21 mouse cellular contexts compared by ENCODE assay signal in genomic region chr2:31204677-31205076, GRCm38 (mm10). TPM values are rescaled to one million over a fixed set of nuclear protein-coding genes. Genes with fewer than 3 reads are reported as not detected.
DNase-seq lines count a peak whose midpoint lies in the region; ATAC-seq and TF ChIP-seq lines count a peak whose summit lies in the region.
"Had no signal": no experiment of that assay in that cellular context is flagged by ENCODE, and none has a peak within 500 bp of the region (broad histone marks: within the 10 kb centered on the region; RNA-seq: fewer than 3 reads in every experiment).

No protein-coding gene starts in this region.

- H3K36me3 ChIP-seq in heart, adult 2 months (ENCODE audit: control insufficient read depth, insufficient read depth, low read length), result no peaks in the 10 kb centered on the region
- H3K36me3 ChIP-seq in hindbrain, embryonic 11.5 days (ENCODE audit: control insufficient read depth, insufficient read depth, low read length), result no peaks in the 10 kb centered on the region
- H3K36me3 ChIP-seq in hindbrain, embryonic 14.5 days (replicated peaks; ENCODE audit: control insufficient read depth, insufficient read depth), result peaks cover 29% of the 10 kb centered on the region
- H3K36me3 ChIP-seq in heart, embryonic 13.5 days, result peaks cover 56% of the 10 kb centered on the region
- H3K36me3 ChIP-seq in heart, embryonic 15.5 days, result no peaks in the 10 kb centered on the region

- no peaks in the 10 kb centered on the region for H3K9me3 ChIP-seq in hindbrain, embryonic 11.5 days (ENCODE audit: control insufficient read depth, low read length)
- no peaks in the 10 kb centered on the region for H3K9me3 ChIP-seq in hindbrain, embryonic 14.5 days (ENCODE audit: control insufficient read depth, low read length)
- no peaks in the 10 kb centered on the region for H3K9me3 ChIP-seq in heart, embryonic 13.5 days
- no peaks in the 10 kb centered on the region for H3K9me3 ChIP-seq in heart, embryonic 15.5 days (replicated peaks)
- H3K9me3 ChIP-seq: embryonic facial prominence, embryonic 15.5 days; forebrain, embryonic 15.5 days; hindbrain, embryonic 12.5 days; intestine, embryonic 15.5 days had no signal

- no peak for TF ChIP-seq POLR2A in heart, adult 2 months (IDR thresholded peaks at IDR 0.05; ENCODE audit: insufficient read depth, low read depth, low read length)

- H3K4me2 ChIP-seq in hindbrain, embryonic 11.5 days (replicated peaks; ENCODE audit: low read depth, low read length), result no peak overlapping the region
- H3K4me2 ChIP-seq in hindbrain, embryonic 14.5 days (replicated peaks), result no peak overlapping the region
- no peak overlapping the region for H3K4me2 ChIP-seq in heart, embryonic 13.5 days
- H3K4me2 ChIP-seq in heart, embryonic 15.5 days, result no peak overlapping the region
- H3K4me2 ChIP-seq: embryonic facial prominence, embryonic 15.5 days; forebrain, embryonic 15.5 days; hindbrain, embryonic 12.5 days; intestine, embryonic 15.5 days had no signal

- H3K9ac ChIP-seq in heart, adult 2 months (ENCODE audit: low read depth, low read length), result no peak overlapping the region
- H3K9ac ChIP-seq in hindbrain, embryonic 11.5 days (ENCODE audit: low read depth, low read length), result 0 out of 2 replicates have a peak overlapping the region, but pooled peaks have one; percentile 15
- H3K9ac ChIP-seq in hindbrain, embryonic 14.5 days, result no peak overlapping the region
- peak overlapping the region; percentile 33; the same call in 1 of the 2 replicates for H3K9ac ChIP-seq in heart, embryonic 13.5 days
- H3K9ac ChIP-seq in heart, embryonic 15.5 days, result no peak overlapping the region
- H3K9ac ChIP-seq: embryonic facial prominence, embryonic 15.5 days; forebrain, embryonic 15.5 days; hindbrain, embryonic 12.5 days; intestine, embryonic 15.5 days had no signal

- H3K79me2 ChIP-seq in heart, adult 2 months (replicated peaks; ENCODE audit: control insufficient read depth, insufficient read depth, low read length), result no peaks in the 10 kb centered on the region

- no peak for TF ChIP-seq CTCF in heart, adult 2 months (IDR thresholded peaks at IDR 0.05)

- no peak overlapping the region for H3K4me3 ChIP-seq in heart, adult 2 months
- no peak overlapping the region for H3K4me3 ChIP-seq in hindbrain, embryonic 11.5 days (ENCODE audit: low read depth, low read length)
- H3K4me3 ChIP-seq in hindbrain, embryonic 14.5 days (replicated peaks; ENCODE audit: low read length), result no peak overlapping the region
- no peak overlapping the region for H3K4me3 ChIP-seq in heart, embryonic 13.5 days
- H3K4me3 ChIP-seq in heart, embryonic 15.5 days, result no peak overlapping the region
- H3K4me3 ChIP-seq: embryonic facial prominence, embryonic 15.5 days; erythroblast, embryonic 14.5 days; forebrain, embryonic 15.5 days; hindbrain, embryonic 12.5 days; intestine, embryonic 15.5 days had no signal

- no peaks in the 10 kb centered on the region for H3K27me3 ChIP-seq in heart, adult 2 months (ENCODE audit: control insufficient read depth, insufficient read depth, low read length)
- H3K27me3 ChIP-seq in hindbrain, embryonic 11.5 days (ENCODE audit: control insufficient read depth, insufficient read depth, low read length), result no peaks in the 10 kb centered on the region
- no peaks in the 10 kb centered on the region for H3K27me3 ChIP-seq in hindbrain, embryonic 14.5 days (ENCODE audit: control insufficient read depth, insufficient read depth, low read length)
- H3K27me3 ChIP-seq in heart, embryonic 13.5 days (replicated peaks), result no peaks in the 10 kb centered on the region
- H3K27me3 ChIP-seq in heart, embryonic 15.5 days, result no peaks in the 10 kb centered on the region
- H3K27me3 ChIP-seq: embryonic facial prominence, embryonic 15.5 days; forebrain, embryonic 15.5 days; hindbrain, embryonic 12.5 days; intestine, embryonic 15.5 days had no signal

- no peaks in the 10 kb centered on the region; the same call in 1 of the 2 replicates for H3K4me1 ChIP-seq in heart, adult 2 months (ENCODE audit: control insufficient read depth, insufficient read depth, low read length)
- H3K4me1 ChIP-seq in hindbrain, embryonic 11.5 days (replicated peaks; ENCODE audit: control insufficient read depth, insufficient read depth, low read length), result no peaks in the 10 kb centered on the region; the same call in 1 of the 2 replicates
- peaks cover 25% of the 10 kb centered on the region for H3K4me1 ChIP-seq in hindbrain, embryonic 14.5 days (replicated peaks; ENCODE audit: control insufficient read depth, insufficient read depth, low read length)
- peaks cover 95% of the 10 kb centered on the region for H3K4me1 ChIP-seq in heart, embryonic 13.5 days
- peaks cover 75% of the 10 kb centered on the region for H3K4me1 ChIP-seq in heart, embryonic 15.5 days (replicated peaks)

- intact Hi-C loops in heart, adult 2 months (cut with DNase I), result no loop called here
- intact Hi-C loops in heart, postnatal 36 days (cut with DNase I), result no loop called here

- DNase-seq in heart, adult 2 months, result peak in 1 of 2 experiments; percentile 29
- no peak for DNase-seq in heart, postnatal 36 days
- DNase-seq in hindbrain, embryonic 11.5 days (ENCODE audit: low spot score), result no peak
- no peak for DNase-seq in hindbrain, embryonic 14.5 days (ENCODE audit: low spot score)
- DNase-seq in adrenal gland, adult 2 months, result no peak
- DNase-seq: adrenal gland, adult 8-10 months; adrenal gland, postnatal 36 days; cerebellum, adult 2 months; cerebellum, postnatal 10 days; embryo, embryonic 11 days; gastrocnemius, postnatal 14 days; kidney, adult 18-20 months had no signal

- TF ChIP-seq EP300 in heart, adult 2 months (IDR thresholded peaks at IDR 0.05; ENCODE audit: insufficient read depth, low read depth, low read length), result peak; percentile 56; the same call in 1 of the 2 replicates

- 65% methylated on average over 5 of the region's 5 CpGs for WGBS in heart, adult 2 months
- 92% methylated on average over 5 of the region's 5 CpGs for WGBS in hindbrain, embryonic 11.5 days
- 85% methylated on average over 5 of the region's 5 CpGs for WGBS in hindbrain, embryonic 14.5 days
- 52% methylated on average over 5 of the region's 5 CpGs for WGBS in heart, embryonic 13.5 days
- WGBS in heart, embryonic 15.5 days, result 58% methylated on average over 5 of the region's 5 CpGs

- H3K27ac ChIP-seq in heart, adult 2 months, result peak overlapping the region; percentile 20; the same call in 1 of the 2 replicates
- no peak overlapping the region for H3K27ac ChIP-seq in hindbrain, embryonic 11.5 days (ENCODE audit: low read depth, low read length)
- no peak overlapping the region for H3K27ac ChIP-seq in hindbrain, embryonic 14.5 days
- H3K27ac ChIP-seq in heart, embryonic 13.5 days (replicated peaks), result peak overlapping the region; percentile 94
- H3K27ac ChIP-seq in heart, embryonic 15.5 days, result peak overlapping the region; percentile 4
- H3K27ac ChIP-seq: embryonic facial prominence, embryonic 15.5 days; forebrain, embryonic 15.5 days; hindbrain, embryonic 12.5 days; hindbrain, postnatal 0 days; intestine, embryonic 15.5 days had no signal

- no peak for ATAC-seq in hindbrain, embryonic 11.5 days (ENCODE audit: low FRiP score)
- no peak for ATAC-seq in hindbrain, embryonic 14.5 days (ENCODE audit: low FRiP score)
- no peak for ATAC-seq in heart, embryonic 13.5 days (ENCODE audit: extremely low read depth, insufficient number of reproducible peaks, low FRiP score, low TSS enrichment)
- no peak for ATAC-seq in heart, embryonic 15.5 days (replicated peaks; ENCODE audit: insufficient number of reproducible peaks, insufficient read depth, low FRiP score, low read depth)
- no peak for ATAC-seq in erythroid progenitor cell, adult 5-6 weeks (replicated peaks; ENCODE audit: low FRiP score, poor library complexity, severe bottlenecking)
- ATAC-seq: forebrain, embryonic 15.5 days; hindbrain, postnatal 0 days; intestine, embryonic 15.5 days had no signal

RNA-seq across cellular contexts. Expression of gene Ncs1, which starts 40.9 kb away (rescaled TPM):
- total RNA-seq in heart, adult 2 months (2021), result 10 to 100 TPM; 11.8 to 14.1 TPM
- polyA plus RNA-seq in heart, adult 2 months (2012; rRNA removed), result 5.9 and 8.3 TPM in 2 replicates
- total RNA-seq in heart, postnatal 36 days (2021), result 10 to 100 TPM in 1 of 2 experiments, 1 to 10 TPM in 1; 9.5 to 10.5 TPM
- 70.5 and 76.5 TPM in 2 replicates for polyA plus RNA-seq in hindbrain, embryonic 11.5 days (2014; fragmentation: Nextera tagmentation; extraction: Ambion mirVana)
- polyA plus RNA-seq in hindbrain, embryonic 14.5 days (2014; fragmentation: Nextera tagmentation; extraction: Ambion mirVana), result 213 TPM in 2 replicates
- polyA plus RNA-seq in heart, embryonic 13.5 days (2015; fragmentation: Nextera tagmentation; extraction: Ambion mirVana), result 36.3 and 39.4 TPM in 2 replicates
- polyA plus RNA-seq in heart, embryonic 15.5 days (2015; fragmentation: Nextera tagmentation; extraction: Ambion mirVana), result 33.7 and 35.1 TPM in 2 replicates
- not detected in 2 replicates for total RNA-seq in erythroid progenitor cell, adult 5-6 weeks (2015; ENCODE audit: low replicate concordance)
- total RNA-seq in erythroid progenitor cell, adult 5-6 weeks (2017; ENCODE audit: low replicate concordance), result 0.39 TPM in 1 of 2 replicates, not detected in the other
- total RNA-seq in adrenal gland, adult 2 months (2021), result 10 to 100 TPM in 1 of 2 experiments, 1 to 10 TPM in 1; 3.0 to 12.8 TPM
- 2.9 and 3.9 TPM in 2 replicates for polyA plus RNA-seq in adrenal gland, adult 2 months (2012; rRNA removed)
- polyA plus RNA-seq: erythroblast, embryonic 14.5 days had no signal

RNA-seq across cellular contexts. Expression of gene Gpr107, which starts 52.6 kb away (rescaled TPM):
- total RNA-seq in heart, adult 2 months (2021), result 10 to 100 TPM; 29.0 to 30.9 TPM
- 16.0 and 32.3 TPM in 2 replicates for polyA plus RNA-seq in heart, adult 2 months (2012; rRNA removed)
- 10 to 100 TPM; 30.3 to 38.7 TPM for total RNA-seq in heart, postnatal 36 days (2021)
- 25.9 and 35.8 TPM in 2 replicates for polyA plus RNA-seq in hindbrain, embryonic 11.5 days (2014; fragmentation: Nextera tagmentation; extraction: Ambion mirVana)
- 25.1 and 26.1 TPM in 2 replicates for polyA plus RNA-seq in hindbrain, embryonic 14.5 days (2014; fragmentation: Nextera tagmentation; extraction: Ambion mirVana)
- 29.7 and 34.8 TPM in 2 replicates for polyA plus RNA-seq in heart, embryonic 13.5 days (2015; fragmentation: Nextera tagmentation; extraction: Ambion mirVana)
- polyA plus RNA-seq in heart, embryonic 15.5 days (2015; fragmentation: Nextera tagmentation; extraction: Ambion mirVana), result 26.4 and 31.0 TPM in 2 replicates
- 15.1 and 24.7 TPM in 2 replicates for total RNA-seq in erythroid progenitor cell, adult 5-6 weeks (2015; ENCODE audit: low replicate concordance)
- total RNA-seq in erythroid progenitor cell, adult 5-6 weeks (2017; ENCODE audit: low replicate concordance), result 6.4 and 8.9 TPM in 2 replicates
- 10 to 100 TPM; 54.9 to 55.8 TPM for total RNA-seq in adrenal gland, adult 2 months (2021)
- polyA plus RNA-seq in adrenal gland, adult 2 months (2012; rRNA removed), result 18.2 and 21.7 TPM in 2 replicates

Comparison
In these comparisons a context has a peak if more than half of its experiments do, and no peak if none do; other contexts are left out.
1. H3K9ac ChIP-seq: peak in hindbrain, embryonic 11.5 days (single experiment) and heart, embryonic 13.5 days (single experiment); none in heart, adult 2 months (single experiment), hindbrain, embryonic 14.5 days (single experiment) and heart, embryonic 15.5 days (single experiment).
2. H3K27ac ChIP-seq: peak in heart, adult 2 months (single experiment), heart, embryonic 13.5 days (single experiment) and heart, embryonic 15.5 days (single experiment); none in hindbrain, embryonic 11.5 days (single experiment) and hindbrain, embryonic 14.5 days (single experiment).